Mouse (Mus musculus) embryonic facial prominence, embryonic 14.5 days (tissue): Measurements from ENCODE around the gene Lin52. TPM values are rescaled to one million over a fixed set of nuclear protein-coding genes. Genes with fewer than 3 reads are reported as not detected.

Experiments
- ATAC-seq: fragments of 200-750 bp; cut with Nextera tagmentation; 2 replicates; pipeline ENCODE4 v1.8.0; 2017; ENCODE audit warnings: low read depth, moderate number of reproducible peaks, moderate TSS enrichment
- DNase-seq: peaks from one replicate; pipeline ENCODE4 v3.0.0-alpha.2; 2015; ENCODE audit warnings: low spot score
- H3K27ac ChIP-seq: fragments of 300-500 bp; sonication (generic); replicated peaks from 2 replicates; pipeline ENCODE4 v1.5.1; 2014; ENCODE audit warnings: low read depth, mild to moderate bottlenecking, low read length, moderate library complexity
- H3K27me3 ChIP-seq: fragments of 300-500 bp; sonication (generic); replicated peaks from 2 replicates; pipeline ENCODE4 v1.6.1; 2014; ENCODE audit warnings: low read length; ENCODE audit not compliant: control insufficient read depth, insufficient read depth
- H3K36me3 ChIP-seq: fragments of 300-500 bp; sonication (generic); 2 replicates; pipeline ENCODE4 v1.6.1; 2014; ENCODE audit warnings: low read length, mixed read lengths; ENCODE audit not compliant: control insufficient read depth, insufficient read depth
- H3K4me1 ChIP-seq: fragments of 300-500 bp; sonication (generic); 2 replicates; pipeline ENCODE4 v1.6.1; 2014; ENCODE audit warnings: antibody characterized with exemption, low read length; ENCODE audit not compliant: control insufficient read depth, insufficient read depth
- H3K4me2 ChIP-seq: fragments of 300-500 bp; sonication (generic); 2 replicates; pipeline ENCODE4 v1.6.1; 2014; ENCODE audit warnings: low read depth, mild to moderate bottlenecking, low read length, moderate library complexity, mixed read lengths
- H3K4me3 ChIP-seq: fragments of 300-500 bp; sonication (generic); 2 replicates; pipeline ENCODE4 v1.5.1; 2014; ENCODE audit warnings: low read depth, mild to moderate bottlenecking, low read length
- H3K9ac ChIP-seq: fragments of 300-500 bp; sonication (generic); 2 replicates; pipeline ENCODE4 v1.6.1; 2014; ENCODE audit warnings: low read depth, mild to moderate bottlenecking, low read length, moderate library complexity, mixed read lengths
- H3K9me3 ChIP-seq: fragments of 300-500 bp; sonication (generic); 2 replicates; pipeline ENCODE4 v1.6.1; 2016; ENCODE audit warnings: low read length; ENCODE audit not compliant: control insufficient read depth
- WGBS: fragments of 180-500 bp; shearing (Covaris S2); extraction: QIAGEN DNeasy Blood & Tissue Kit; methylation state at CpG from one replicate; pipeline ENCODE4 v1.1.7; 2014; 5-methylcytosine and 5-hydroxymethylcytosine counted together
- polyA plus RNA-seq: library from polyadenylated mRNA; unstranded; fragments of >200 nt; fragmentation: Nextera tagmentation; extraction: Ambion mirVana; gene quantifications from 2 replicates; pipeline ENCODE4 v1.2.1, GENCODE M21; 2014

Gene Lin52
- polyA plus RNA-seq, 1 experiment from 2014 or later, result 20.2 TPM

DNA sequence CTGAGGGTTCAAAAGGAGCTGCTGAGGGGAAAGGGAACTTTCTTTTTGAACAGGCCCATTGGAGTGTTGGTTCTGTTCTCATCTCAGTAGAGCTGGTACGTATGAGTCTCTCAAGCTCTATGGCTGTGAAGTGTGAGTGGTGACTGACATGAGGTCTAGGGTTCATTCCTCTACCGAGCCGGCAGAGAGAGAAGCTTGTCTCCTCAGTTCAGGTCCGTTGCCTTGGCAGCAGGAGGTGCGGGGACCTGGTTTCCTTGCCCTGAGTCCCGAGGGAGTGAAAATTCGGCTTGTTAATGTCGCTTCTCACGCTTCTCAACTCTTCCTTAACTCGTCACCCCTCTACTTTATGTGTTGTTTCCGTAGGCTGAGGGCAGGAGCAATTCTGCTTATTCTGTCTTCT, 579 bp downstream of the Lin52 start:
- peak overlapping the region; percentile 71 for H3K9ac ChIP-seq
- H3K4me1 ChIP-seq, result no peaks in the 10 kb centered on the region; the same call in 1 of the 2 replicates
- WGBS, result under 1% methylated on average over 11 of the region's 11 CpGs
- H3K36me3 ChIP-seq, result no peaks in the 10 kb centered on the region
- H3K9me3 ChIP-seq, result no peaks in the 10 kb centered on the region
- peak overlapping the region; percentile 72 for H3K4me2 ChIP-seq
- ATAC-seq (no peak), DNase-seq (peak; percentile 4)
- peak overlapping the region; percentile 49 for H3K27ac ChIP-seq
- H3K4me3 ChIP-seq, result peak overlapping the region; percentile 62
- H3K27me3 ChIP-seq, result no peaks in the 10 kb centered on the region

GRCm38 (mm10) chr12:84456911-84457310, 5.7 kb downstream of the Lin52 start:
- no peak overlapping the region for H3K27ac ChIP-seq
- H3K4me2 ChIP-seq, result no peak overlapping the region
- WGBS, result 92% methylated on average over 3 of the region's 3 CpGs
- H3K36me3 ChIP-seq, result peaks cover 34% of the 10 kb centered on the region
- no peak overlapping the region for H3K4me3 ChIP-seq
- no peak overlapping the region for H3K9ac ChIP-seq
- H3K9me3 ChIP-seq, result no peaks in the 10 kb centered on the region
- no peaks in the 10 kb centered on the region for H3K27me3 ChIP-seq
- no peaks in the 10 kb centered on the region; the same call in 1 of the 2 replicates for H3K4me1 ChIP-seq
- DNase-seq (no peak), ATAC-seq (no peak)

- DNase-seq, result no peak
- WGBS, result 67% methylated on average over 1 of the region's 1 CpGs
- Histone ChIP-seq H3K4me1 (no peaks in the 10 kb centered on the region), H3K9me3 (no peaks in the 10 kb centered on the region), H3K27me3 (no peaks in the 10 kb centered on the region), H3K27ac (no peak overlapping the region), H3K36me3 (peaks cover 59% of the 10 kb centered on the region), H3K4me3 (no peak overlapping the region), H3K4me2 (no peak overlapping the region), H3K9ac (no peak overlapping the region)
- no peak for ATAC-seq
Observed at GRCm38 (mm10) chr12:84459845-84460244, 8.6 kb downstream of the Lin52 start.

- DNase-seq (no peak), ATAC-seq (no peak)
- Histone ChIP-seq H3K4me1 (no peaks in the 10 kb centered on the region), H3K9ac (no peak overlapping the region), H3K27ac (no peak overlapping the region), H3K9me3 (no peaks in the 10 kb centered on the region), H3K27me3 (no peaks in the 10 kb centered on the region), H3K36me3 (peaks cover 62% of the 10 kb centered on the region), H3K4me3 (no peak overlapping the region), H3K4me2 (no peak overlapping the region)
- WGBS, result 90% methylated on average over 5 of the region's 5 CpGs
Observed at GRCm38 (mm10) chr12:84461416-84461815, 10.2 kb downstream of the Lin52 start.

DNA sequence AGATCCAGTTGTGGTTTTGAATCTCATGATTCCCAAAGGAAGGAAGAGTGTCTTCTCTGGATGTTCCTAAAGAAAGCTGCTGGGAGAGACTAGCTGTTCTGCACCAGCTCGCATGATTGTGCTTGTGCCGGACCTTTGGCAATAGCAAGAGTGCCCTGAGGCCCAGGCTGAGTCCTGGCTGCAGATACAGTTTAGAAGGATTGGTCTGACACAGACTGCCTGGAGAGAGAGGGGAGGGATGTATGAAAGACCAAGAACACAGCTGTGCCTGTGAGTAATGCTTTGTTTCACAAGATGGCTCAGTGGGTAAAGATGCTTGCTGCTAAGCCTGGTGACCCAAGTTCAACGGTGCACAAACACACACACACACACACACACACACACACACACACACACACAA, 11.6 kb downstream of the Lin52 start:
- DNase-seq (no peak), ATAC-seq (no peak)
- H3K9ac ChIP-seq, result no peak overlapping the region
- peaks cover 60% of the 10 kb centered on the region for H3K36me3 ChIP-seq
- H3K4me1 ChIP-seq, result no peaks in the 10 kb centered on the region
- 90% methylated on average over 3 of the region's 3 CpGs for WGBS
- H3K27ac ChIP-seq, result no peak overlapping the region
- no peak overlapping the region for H3K4me3 ChIP-seq
- H3K9me3 ChIP-seq, result no peaks in the 10 kb centered on the region
- H3K4me2 ChIP-seq, result no peak overlapping the region
- H3K27me3 ChIP-seq, result no peaks in the 10 kb centered on the region

GRCm38 (mm10) chr12:84468701-84469100, 17.5 kb downstream of the Lin52 start:
- Histone ChIP-seq H3K27me3 (no peaks in the 10 kb centered on the region), H3K4me3 (no peak overlapping the region), H3K4me2 (no peak overlapping the region), H3K36me3 (peaks cover 33% of the 10 kb centered on the region), H3K9me3 (no peaks in the 10 kb centered on the region), H3K27ac (no peak overlapping the region), H3K9ac (no peak overlapping the region), H3K4me1 (no peaks in the 10 kb centered on the region)
- 0% methylated on average over 1 of the region's 1 CpGs for WGBS
- DNase-seq (peak; percentile 62), ATAC-seq (no peak)

- Histone ChIP-seq H3K4me3 (no peak overlapping the region), H3K4me1 (no peaks in the 10 kb centered on the region), H3K9ac (no peak overlapping the region), H3K27ac (no peak overlapping the region), H3K9me3 (no peaks in the 10 kb centered on the region), H3K36me3 (peaks cover 8% of the 10 kb centered on the region; the same call in 1 of the 2 replicates), H3K27me3 (no peaks in the 10 kb centered on the region), H3K4me2 (no peak overlapping the region)
- ATAC-seq (no peak), DNase-seq (no peak)
- WGBS, result 86% methylated on average over 7 of the region's 7 CpGs
Observed at GRCm38 (mm10) chr12:84478937-84479336, 27.7 kb downstream of the Lin52 start.

- DNase-seq, result no peak
- Histone ChIP-seq H3K9me3 (no peaks in the 10 kb centered on the region), H3K4me1 (no peaks in the 10 kb centered on the region), H3K4me3 (no peak overlapping the region), H3K27ac (no peak overlapping the region), H3K9ac (no peak overlapping the region), H3K4me2 (no peak overlapping the region), H3K36me3 (no peaks in the 10 kb centered on the region), H3K27me3 (no peaks in the 10 kb centered on the region)
- 58% methylated on average over 2 of the region's 2 CpGs for WGBS
- ATAC-seq, result no peak
Observed at GRCm38 (mm10) chr12:84481251-84481650, 30.0 kb downstream of the Lin52 start.

- no peak for ATAC-seq
- WGBS, result 85% methylated on average over 14 of the region's 14 CpGs
- H3K4me2 ChIP-seq, result no peak overlapping the region
- no peak overlapping the region for H3K4me3 ChIP-seq
- H3K36me3 ChIP-seq, result no peaks in the 10 kb centered on the region
- DNase-seq, result no peak
- no peak overlapping the region for H3K9ac ChIP-seq
- no peaks in the 10 kb centered on the region for H3K27me3 ChIP-seq
- no peaks in the 10 kb centered on the region for H3K9me3 ChIP-seq
- no peaks in the 10 kb centered on the region for H3K4me1 ChIP-seq
- H3K27ac ChIP-seq, result no peak overlapping the region
Observed at GRCm38 (mm10) chr12:84482778-84483585, 31.8 kb downstream of the Lin52 start.
